Mouse (Mus musculus): ENCODE measurements around the gene Arid3a. TPM values are rescaled to one million over a fixed set of nuclear protein-coding genes. Genes with fewer than 3 reads are reported as not detected.
A peak's percentile ranks its signal among the peaks of the same experiment; 100 is the strongest.

Arid3a gene
- polyA plus RNA-seq (2012; fragmentation: generic; extraction: Trizol), result 1.2 TPM

DNA sequence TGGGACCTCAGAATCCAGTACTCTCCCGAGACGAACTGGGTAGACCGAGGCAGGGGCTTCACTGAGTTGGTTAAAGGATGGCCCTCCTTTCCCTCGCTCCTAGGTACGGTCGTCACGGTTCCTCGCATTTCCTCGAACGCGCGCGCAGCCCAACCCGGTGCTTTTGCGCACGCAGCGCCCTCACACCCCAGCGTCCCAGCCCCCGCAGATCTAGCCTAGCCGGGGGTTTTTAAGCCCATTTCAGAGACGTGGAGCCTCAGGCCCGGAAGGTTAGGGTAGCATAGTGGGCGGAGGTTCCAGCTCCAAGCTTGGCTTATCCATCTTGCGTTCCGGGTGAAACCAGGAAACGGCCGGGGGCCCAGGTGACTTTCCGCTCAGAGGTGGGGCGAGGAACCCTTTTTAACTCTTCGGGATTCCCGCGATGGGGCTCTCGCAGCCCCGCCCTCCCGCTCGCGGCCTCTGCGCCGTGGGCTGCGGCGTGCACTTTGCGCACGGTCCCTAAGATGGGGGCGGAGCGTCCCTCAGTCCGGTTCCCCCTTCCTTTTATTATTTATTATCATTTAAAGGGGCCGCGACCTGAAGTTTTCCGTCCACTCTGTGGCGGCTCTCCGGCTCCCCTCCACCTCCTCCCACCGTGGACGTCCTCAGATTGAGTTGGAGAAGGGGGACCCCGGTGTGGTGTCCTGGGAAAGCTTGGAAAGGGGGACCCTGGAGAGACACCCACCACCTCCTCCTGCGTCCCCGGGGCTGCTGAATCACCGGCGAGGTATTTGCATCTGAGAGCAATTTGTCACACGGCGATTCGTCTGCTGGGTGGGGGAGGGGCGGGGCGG lies at the start of gene Arid3a:
TSS of gene Arid3a (plus strand) at position 553 of the 833 bp plus-strand sequence.
- Histone ChIP-seq H3K36me3 (ENCODE audit: control insufficient read depth, insufficient read depth) (peaks cover 5% of the 10 kb centered on the region), H3K27me3 (ENCODE audit: control insufficient read depth, insufficient read depth, insufficient read length) (peaks cover 1% of the 10 kb centered on the region), H3ac (ENCODE audit: control insufficient read depth, insufficient read length) (peak within 1 kb of the TSS; percentile 12), H3K4me3 (peak within 1 kb of the TSS; percentile 96), H3K4me2 (ENCODE audit: low read depth) (peak within 1 kb of the TSS; percentile 99), H3K79me2 (ENCODE audit: control insufficient read depth, insufficient read depth) (peaks cover 4% of the 10 kb centered on the region)
- TF ChIP-seq TCF12 (IDR thresholded peaks at IDR 0.05; ENCODE audit: insufficient read depth, poor library complexity, severe bottlenecking), result no peak
- TF ChIP-seq CEBPB (IDR thresholded peaks at IDR 0.05; ENCODE audit: insufficient read depth, poor library complexity, severe bottlenecking), result no peak
- TF ChIP-seq MYOD1 (IDR thresholded peaks at IDR 0.05; ENCODE audit: control insufficient read depth in 1 of 3, insufficient read length in 2 of 3, low read depth in 2 of 3), result no peak
- no peak for TF ChIP-seq TCF3 (IDR thresholded peaks at IDR 0.05; ENCODE audit: insufficient read length, low read depth)
- TF ChIP-seq MYOG (IDR thresholded peaks at IDR 0.05; ENCODE audit: control insufficient read depth in 1 of 3, insufficient read depth in 1 of 3, insufficient read length in 2 of 3, low read depth in 2 of 3), result no peak
- no peak for TF ChIP-seq REST (IDR thresholded peaks at IDR 0.05; ENCODE audit: insufficient read depth, insufficient read length)
- no peak for TF ChIP-seq SRF (IDR thresholded peaks at IDR 0.05; ENCODE audit: control insufficient read depth, insufficient read length, low read depth)
- TF ChIP-seq POLR2AphosphoS2 (IDR thresholded peaks at IDR 0.05; ENCODE audit: insufficient read length, low read depth), result no peak
- TF ChIP-seq E2F4 (IDR thresholded peaks at IDR 0.05; ENCODE audit: insufficient read depth), result peak; percentile 55
- TF ChIP-seq USF1 (IDR thresholded peaks at IDR 0.05; ENCODE audit: low read depth), result no peak
- TF ChIP-seq POLR2A (IDR thresholded peaks at IDR 0.05; ENCODE audit: insufficient read length, low read depth), result peak; percentile 32
- TF ChIP-seq MAX (IDR thresholded peaks at IDR 0.05; ENCODE audit: low read depth), result no peak

- Histone ChIP-seq H3K36me3 (ENCODE audit: control insufficient read depth, insufficient read depth) (no peaks in the 10 kb centered on the region), H3K27me3 (ENCODE audit: control insufficient read depth, insufficient read depth, insufficient read length) (no peaks in the 10 kb centered on the region), H3K4me2 (ENCODE audit: low read depth) (no peak overlapping the region), H3ac (ENCODE audit: control insufficient read depth, insufficient read length) (no peak overlapping the region), H3K79me2 (ENCODE audit: control insufficient read depth, insufficient read depth) (no peaks in the 10 kb centered on the region), H3K4me3 (no peak overlapping the region)
- TF ChIP-seq POLR2AphosphoS2 (IDR thresholded peaks at IDR 0.05; ENCODE audit: insufficient read length, low read depth) (no peak), CEBPB (IDR thresholded peaks at IDR 0.05; ENCODE audit: insufficient read depth, poor library complexity, severe bottlenecking) (no peak), MYOD1 (IDR thresholded peaks at IDR 0.05; ENCODE audit: control insufficient read depth in 1 of 3, insufficient read length in 2 of 3, low read depth in 2 of 3) (no peak), MYOG (IDR thresholded peaks at IDR 0.05; ENCODE audit: control insufficient read depth in 1 of 3, insufficient read depth in 1 of 3, insufficient read length in 2 of 3, low read depth in 2 of 3) (no peak), POLR2A (IDR thresholded peaks at IDR 0.05; ENCODE audit: insufficient read length, low read depth) (no peak), USF1 (IDR thresholded peaks at IDR 0.05; ENCODE audit: low read depth) (no peak), TCF3 (IDR thresholded peaks at IDR 0.05; ENCODE audit: insufficient read length, low read depth) (no peak), MAX (IDR thresholded peaks at IDR 0.05; ENCODE audit: low read depth) (no peak), SRF (IDR thresholded peaks at IDR 0.05; ENCODE audit: control insufficient read depth, insufficient read length, low read depth) (no peak), TCF12 (IDR thresholded peaks at IDR 0.05; ENCODE audit: insufficient read depth, poor library complexity, severe bottlenecking) (no peak), E2F4 (IDR thresholded peaks at IDR 0.05; ENCODE audit: insufficient read depth) (no peak), REST (IDR thresholded peaks at IDR 0.05; ENCODE audit: insufficient read depth, insufficient read length) (no peak)
Observed at GRCm38 (mm10) chr10:79877174-79877573, 49.7 kb upstream of the Arid3a start.

DNA sequence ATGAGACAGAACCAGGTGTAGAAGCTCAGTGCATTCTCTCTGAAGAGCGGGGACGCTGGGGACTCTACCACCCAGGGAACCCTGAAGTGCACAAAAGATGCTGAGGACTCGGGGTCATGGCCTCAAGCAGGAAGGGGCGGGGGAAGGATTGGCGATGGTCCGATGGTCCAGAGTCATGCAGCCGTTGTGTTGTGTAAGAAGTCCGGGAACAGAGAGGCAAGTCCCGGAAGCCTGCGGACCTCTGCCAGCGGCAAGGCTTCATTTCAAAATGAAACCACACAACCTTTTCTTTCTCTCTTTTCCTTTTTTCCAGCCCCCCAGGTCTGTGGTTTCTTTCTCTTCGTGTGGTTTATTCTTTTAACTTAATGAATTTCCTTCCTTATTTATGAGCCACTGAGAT lies 49.1 kb upstream of the Arid3a start:
- Histone ChIP-seq H3K36me3 (ENCODE audit: control insufficient read depth, insufficient read depth) (no peaks in the 10 kb centered on the region), H3K4me3 (no peak overlapping the region), H3K27me3 (ENCODE audit: control insufficient read depth, insufficient read depth, insufficient read length) (no peaks in the 10 kb centered on the region), H3K79me2 (ENCODE audit: control insufficient read depth, insufficient read depth) (no peaks in the 10 kb centered on the region), H3K4me2 (ENCODE audit: low read depth) (no peak overlapping the region), H3ac (ENCODE audit: control insufficient read depth, insufficient read length) (no peak overlapping the region)
- TF ChIP-seq TCF12 (IDR thresholded peaks at IDR 0.05; ENCODE audit: insufficient read depth, poor library complexity, severe bottlenecking), result no peak
- no peak for TF ChIP-seq REST (IDR thresholded peaks at IDR 0.05; ENCODE audit: insufficient read depth, insufficient read length)
- no peak for TF ChIP-seq MYOG (IDR thresholded peaks at IDR 0.05; ENCODE audit: control insufficient read depth in 1 of 3, insufficient read depth in 1 of 3, insufficient read length in 2 of 3, low read depth in 2 of 3)

- Histone ChIP-seq H3ac (ENCODE audit: control insufficient read depth, insufficient read length) (no peak overlapping the region), H3K27me3 (ENCODE audit: control insufficient read depth, insufficient read depth, insufficient read length) (no peaks in the 10 kb centered on the region), H3K4me3 (no peak overlapping the region), H3K4me2 (ENCODE audit: low read depth) (no peak overlapping the region), H3K79me2 (ENCODE audit: control insufficient read depth, insufficient read depth) (no peaks in the 10 kb centered on the region), H3K36me3 (ENCODE audit: control insufficient read depth, insufficient read depth) (no peaks in the 10 kb centered on the region)
- TF ChIP-seq MYOD1 (IDR thresholded peaks at IDR 0.05; ENCODE audit: control insufficient read depth in 1 of 3, insufficient read length in 2 of 3, low read depth in 2 of 3) (no peak), POLR2AphosphoS2 (IDR thresholded peaks at IDR 0.05; ENCODE audit: insufficient read length, low read depth) (no peak), MAX (IDR thresholded peaks at IDR 0.05; ENCODE audit: low read depth) (no peak), TCF12 (IDR thresholded peaks at IDR 0.05; ENCODE audit: insufficient read depth, poor library complexity, severe bottlenecking) (no peak), TCF3 (IDR thresholded peaks at IDR 0.05; ENCODE audit: insufficient read length, low read depth) (no peak)
Observed at GRCm38 (mm10) chr10:79879527-79879926, 47.3 kb upstream of the Arid3a start.

GRCm38 (mm10) chr10:79880721-79881120 lies 46.1 kb upstream of the Arid3a start:
- H3K36me3 ChIP-seq (ENCODE audit: control insufficient read depth, insufficient read depth), result no peaks in the 10 kb centered on the region
- no peak overlapping the region for H3ac ChIP-seq (ENCODE audit: control insufficient read depth, insufficient read length)
- TF ChIP-seq POLR2AphosphoS2 (IDR thresholded peaks at IDR 0.05; ENCODE audit: insufficient read length, low read depth) (no peak), SRF (IDR thresholded peaks at IDR 0.05; ENCODE audit: control insufficient read depth, insufficient read length, low read depth) (no peak), MYOG (IDR thresholded peaks at IDR 0.05; ENCODE audit: control insufficient read depth in 1 of 3, insufficient read depth in 1 of 3, insufficient read length in 2 of 3, low read depth in 2 of 3) (no peak), TCF3 (IDR thresholded peaks at IDR 0.05; ENCODE audit: insufficient read length, low read depth) (no peak), MYOD1 (IDR thresholded peaks at IDR 0.05; ENCODE audit: control insufficient read depth in 1 of 3, insufficient read length in 2 of 3, low read depth in 2 of 3) (no peak), POLR2A (IDR thresholded peaks at IDR 0.05; ENCODE audit: insufficient read length, low read depth) (no peak), E2F4 (IDR thresholded peaks at IDR 0.05; ENCODE audit: insufficient read depth) (no peak), CEBPB (IDR thresholded peaks at IDR 0.05; ENCODE audit: insufficient read depth, poor library complexity, severe bottlenecking) (no peak), REST (IDR thresholded peaks at IDR 0.05; ENCODE audit: insufficient read depth, insufficient read length) (no peak), MAX (IDR thresholded peaks at IDR 0.05; ENCODE audit: low read depth) (no peak), USF1 (IDR thresholded peaks at IDR 0.05; ENCODE audit: low read depth) (no peak), TCF12 (IDR thresholded peaks at IDR 0.05; ENCODE audit: insufficient read depth, poor library complexity, severe bottlenecking) (no peak)
- H3K4me3 ChIP-seq, result no peak overlapping the region
- no peaks in the 10 kb centered on the region for H3K27me3 ChIP-seq (ENCODE audit: control insufficient read depth, insufficient read depth, insufficient read length)
- H3K79me2 ChIP-seq (ENCODE audit: control insufficient read depth, insufficient read depth), result no peaks in the 10 kb centered on the region
- H3K4me2 ChIP-seq (ENCODE audit: low read depth), result no peak overlapping the region
